Mouse (Mus musculus) liver, embryonic 12.5 days (tissue): ENCODE results near the gene Ntng1. TPM values are rescaled to one million over a fixed set of nuclear protein-coding genes. Genes with fewer than 3 reads are reported as not detected.

ENCODE experiments used
- ATAC-seq: fragments of 200-750 bp; cut with Nextera tagmentation; 2 replicates; pipeline ENCODE4 v1.8.0; 2017; ENCODE audit warnings: moderate number of reproducible peaks, mild to moderate bottlenecking, moderate library complexity
- H3K27ac ChIP-seq: fragments of 300-500 bp; sonication (generic); 2 replicates; pipeline ENCODE4 v1.5.1; 2016; ENCODE audit warnings: mild to moderate bottlenecking
- H3K27me3 ChIP-seq: fragments of 300-500 bp; sonication (generic); replicated peaks from 2 replicates; pipeline ENCODE4 v1.6.1; 2016; ENCODE audit warnings: mild to moderate bottlenecking, moderate library complexity
- H3K36me3 ChIP-seq: fragments of 300-500 bp; sonication (generic); 2 replicates; pipeline ENCODE4 v1.6.1; 2016; ENCODE audit warnings: mild to moderate bottlenecking, moderate library complexity
- H3K4me1 ChIP-seq: fragments of 300-500 bp; sonication (generic); 2 replicates; pipeline ENCODE4 v1.6.1; 2016
- H3K4me2 ChIP-seq: fragments of 300-500 bp; sonication (generic); 2 replicates; pipeline ENCODE4 v1.6.1; 2016; ENCODE audit warnings: mild to moderate bottlenecking, moderate library complexity
- H3K4me3 ChIP-seq: fragments of 300-500 bp; sonication (generic); 2 replicates; pipeline ENCODE4 v1.5.1; 2016; ENCODE audit warnings: mild to moderate bottlenecking, moderate library complexity
- H3K9ac ChIP-seq: fragments of 300-500 bp; sonication (generic); 2 replicates; pipeline ENCODE4 v1.6.1; 2016; ENCODE audit warnings: mild to moderate bottlenecking, moderate library complexity
- H3K9me3 ChIP-seq: fragments of 300-500 bp; sonication (generic); replicated peaks from 2 replicates; pipeline ENCODE4 v1.6.1; 2016; ENCODE audit warnings: mild to moderate bottlenecking, moderate library complexity
- WGBS: fragments of 180-500 bp; shearing (Covaris S2); methylation state at CpG from one replicate; pipeline ENCODE4 v1.1.7; 2016; ENCODE audit not compliant: insufficient replicate concordance; 5-methylcytosine and 5-hydroxymethylcytosine counted together
- polyA plus RNA-seq: library from polyadenylated mRNA; unstranded; fragments of >200 nt; fragmentation: Nextera tagmentation; extraction: Ambion mirVana; gene quantifications from 2 replicates; pipeline ENCODE4 v1.2.1, GENCODE M21; 2016

The Ntng1 gene
- polyA plus RNA-seq, 1 experiment from 2014 or later = 0.20 TPM

DNA sequence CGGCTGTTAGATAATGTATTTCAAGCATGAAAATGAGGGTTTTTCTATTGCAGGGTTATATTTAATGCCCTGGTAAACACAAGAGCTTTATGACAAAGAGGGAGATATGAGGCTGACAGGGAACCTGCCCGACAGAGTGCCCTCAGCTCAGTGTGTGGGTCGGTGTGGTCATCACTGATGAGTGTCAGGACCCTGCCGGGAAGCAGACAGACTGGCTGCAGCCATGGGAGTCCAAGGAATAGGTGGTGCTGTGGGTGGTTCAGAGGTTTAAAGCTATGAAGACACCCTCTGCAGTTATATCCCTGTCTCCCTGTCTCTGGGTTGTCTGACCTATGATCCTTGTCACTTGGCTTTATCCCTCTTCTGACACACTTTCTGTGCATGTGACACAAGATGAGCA lies 258.1 kb downstream of the Ntng1 start:
- Histone ChIP-seq H3K27me3 (no peaks in the 10 kb centered on the region), H3K9me3 (no peaks in the 10 kb centered on the region), H3K27ac (no peak overlapping the region), H3K4me2 (no peak overlapping the region), H3K9ac (no peak overlapping the region), H3K36me3 (no peaks in the 10 kb centered on the region), H3K4me1 (no peaks in the 10 kb centered on the region), H3K4me3 (no peak overlapping the region)
- 67% methylated on average over 4 of the region's 4 CpGs for WGBS
- ATAC-seq = no peak

DNA sequence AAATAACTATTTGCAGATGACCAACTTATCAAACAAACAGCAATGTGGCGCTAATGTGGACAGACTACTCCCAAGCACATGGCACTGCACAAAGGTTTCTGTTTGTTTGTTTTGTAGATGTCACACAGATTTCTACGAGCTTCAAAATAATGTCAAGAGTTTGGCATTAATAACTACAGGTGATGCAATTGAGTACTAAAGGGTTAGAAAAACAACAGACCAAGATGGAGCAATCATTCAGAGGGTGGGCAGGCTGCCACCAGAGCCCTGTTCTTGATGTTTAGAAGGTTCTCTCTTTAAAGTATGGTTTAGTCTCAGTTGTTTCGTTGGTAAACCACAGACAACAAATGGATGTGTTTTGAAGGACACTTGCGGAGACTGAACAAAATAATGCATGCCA lies 264.8 kb downstream of the Ntng1 start:
- no peak overlapping the region for H3K27ac ChIP-seq
- WGBS = 65% methylated on average over 4 of the region's 4 CpGs
- H3K27me3 ChIP-seq = no peaks in the 10 kb centered on the region
- no peak overlapping the region for H3K9ac ChIP-seq
- no peak for ATAC-seq
- H3K4me2 ChIP-seq = no peak overlapping the region
- no peaks in the 10 kb centered on the region for H3K4me1 ChIP-seq
- no peaks in the 10 kb centered on the region for H3K36me3 ChIP-seq
- H3K9me3 ChIP-seq = no peaks in the 10 kb centered on the region
- no peak overlapping the region for H3K4me3 ChIP-seq

DNA sequence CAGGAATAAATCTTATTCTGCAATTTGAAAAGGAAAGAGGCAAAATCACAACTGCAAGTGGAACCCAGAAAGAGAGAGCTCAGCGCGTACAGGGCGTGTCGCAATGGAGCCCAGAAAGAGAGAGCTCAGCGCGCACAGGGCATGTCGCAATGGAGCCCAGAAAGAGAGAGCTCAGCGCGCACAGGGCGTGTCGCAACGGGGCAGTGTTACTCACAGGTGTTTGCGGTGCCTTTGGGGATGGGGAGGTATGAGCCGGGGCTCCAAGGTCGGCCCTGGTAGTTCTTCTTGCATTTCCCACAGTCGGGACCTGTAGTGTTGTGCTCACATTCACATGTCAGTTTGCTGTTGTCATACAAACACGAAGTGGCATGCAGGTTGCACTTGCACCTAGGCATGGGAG lies 271.8 kb downstream of the Ntng1 start:
- Histone ChIP-seq H3K4me2 (no peak overlapping the region), H3K36me3 (no peaks in the 10 kb centered on the region), H3K4me1 (no peaks in the 10 kb centered on the region), H3K27ac (no peak overlapping the region), H3K4me3 (no peak overlapping the region), H3K9me3 (no peaks in the 10 kb centered on the region), H3K27me3 (no peaks in the 10 kb centered on the region), H3K9ac (no peak overlapping the region)
- ATAC-seq = no peak
- 74% methylated on average over 17 of the region's 17 CpGs for WGBS

DNA sequence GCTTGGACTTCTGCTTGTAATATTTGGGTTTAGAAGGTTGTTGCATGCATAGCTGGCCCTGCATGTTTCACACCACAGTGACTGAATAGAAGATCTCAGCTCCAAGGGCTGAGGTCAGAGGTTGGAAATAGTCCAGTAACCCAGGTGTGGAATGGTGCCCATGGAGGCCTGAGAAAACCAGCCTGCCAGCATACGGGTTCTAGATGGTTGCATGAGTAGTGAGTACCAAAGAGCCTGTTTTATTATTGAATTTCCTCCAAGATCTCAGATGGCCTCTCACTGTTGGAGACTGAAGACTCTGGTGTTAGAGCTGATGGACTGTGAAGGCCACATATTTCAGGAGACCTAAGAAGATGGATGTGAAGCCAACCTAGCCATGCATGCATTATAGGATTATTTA lies 285.5 kb downstream of the Ntng1 start:
- Histone ChIP-seq H3K27ac (no peak overlapping the region), H3K9ac (no peak overlapping the region), H3K4me3 (no peak overlapping the region), H3K36me3 (no peaks in the 10 kb centered on the region), H3K9me3 (no peaks in the 10 kb centered on the region), H3K27me3 (no peaks in the 10 kb centered on the region), H3K4me2 (no peak overlapping the region), H3K4me1 (no peaks in the 10 kb centered on the region)
- 76% methylated on average over 1 of the region's 1 CpGs for WGBS
- no peak for ATAC-seq

DNA sequence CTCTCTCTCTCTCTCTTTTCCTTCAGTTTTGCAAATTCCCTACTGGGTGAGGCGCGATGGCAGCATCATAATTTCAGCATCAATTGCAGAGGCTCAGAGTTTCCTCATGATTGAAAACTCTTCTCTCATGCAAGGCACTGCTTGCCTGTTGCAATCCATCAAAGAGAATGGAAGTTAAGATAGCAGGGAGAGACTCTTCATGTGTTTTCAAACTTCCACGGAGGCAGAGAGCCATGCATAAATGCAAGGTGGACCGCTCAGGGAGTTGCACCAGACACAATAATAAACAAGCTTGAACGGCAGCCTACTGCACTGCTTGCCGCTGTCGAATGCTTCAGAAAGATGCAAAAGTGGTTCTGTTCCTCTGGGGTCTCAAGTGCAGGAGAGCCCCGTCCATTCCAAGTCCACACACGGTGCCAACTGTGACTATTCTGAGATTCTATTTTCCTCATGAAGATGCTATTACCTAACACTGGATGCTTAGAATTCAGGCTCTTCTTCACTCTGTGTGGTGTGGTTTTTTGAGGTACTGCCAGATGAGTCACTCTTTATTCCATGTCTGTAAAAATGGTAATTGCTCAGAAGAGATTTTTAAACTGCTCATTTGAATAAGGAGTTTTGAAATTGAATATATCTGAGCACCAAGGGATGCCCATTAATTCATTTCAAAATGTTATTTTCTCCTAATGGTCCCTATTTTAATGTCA lies 289.2 kb downstream of the Ntng1 start:
- 67% methylated on average over 9 of the region's 9 CpGs for WGBS

DNA sequence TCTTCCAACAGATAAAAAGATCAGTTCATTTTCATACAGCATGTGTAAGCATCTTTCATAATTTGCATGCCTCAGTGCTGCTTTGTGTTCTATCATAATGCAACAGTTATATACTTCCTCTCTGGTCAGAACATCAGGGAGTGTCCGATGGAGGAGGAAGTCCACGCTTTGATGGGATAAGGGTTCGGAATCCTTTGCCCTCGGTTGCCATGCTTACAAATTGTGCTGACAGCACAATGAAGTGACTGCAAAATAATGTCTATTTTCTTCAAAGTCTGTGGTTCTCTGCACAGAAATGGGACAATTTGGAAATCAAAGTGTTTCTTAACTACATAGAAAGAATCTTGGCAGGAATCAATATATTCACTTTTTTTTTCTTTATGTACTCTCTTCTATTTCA lies 297.2 kb downstream of the Ntng1 start:
- no peaks in the 10 kb centered on the region for H3K4me1 ChIP-seq
- no peak for ATAC-seq
- no peak overlapping the region for H3K9ac ChIP-seq
- H3K27me3 ChIP-seq = no peaks in the 10 kb centered on the region
- H3K4me2 ChIP-seq = no peak overlapping the region
- no peak overlapping the region for H3K4me3 ChIP-seq
- H3K27ac ChIP-seq = no peak overlapping the region
- H3K36me3 ChIP-seq = no peaks in the 10 kb centered on the region
- H3K9me3 ChIP-seq = no peaks in the 10 kb centered on the region
- WGBS = 66% methylated on average over 4 of the region's 4 CpGs

More for the DNA sequence above, 289.2 kb downstream of the Ntng1 start:
- ATAC-seq = no peak
- Histone ChIP-seq H3K36me3 (no peaks in the 10 kb centered on the region), H3K4me3 (no peak overlapping the region), H3K27ac (no peak overlapping the region), H3K27me3 (no peaks in the 10 kb centered on the region), H3K9ac (no peak overlapping the region), H3K4me1 (no peaks in the 10 kb centered on the region), H3K9me3 (no peaks in the 10 kb centered on the region), H3K4me2 (no peak overlapping the region)

DNA sequence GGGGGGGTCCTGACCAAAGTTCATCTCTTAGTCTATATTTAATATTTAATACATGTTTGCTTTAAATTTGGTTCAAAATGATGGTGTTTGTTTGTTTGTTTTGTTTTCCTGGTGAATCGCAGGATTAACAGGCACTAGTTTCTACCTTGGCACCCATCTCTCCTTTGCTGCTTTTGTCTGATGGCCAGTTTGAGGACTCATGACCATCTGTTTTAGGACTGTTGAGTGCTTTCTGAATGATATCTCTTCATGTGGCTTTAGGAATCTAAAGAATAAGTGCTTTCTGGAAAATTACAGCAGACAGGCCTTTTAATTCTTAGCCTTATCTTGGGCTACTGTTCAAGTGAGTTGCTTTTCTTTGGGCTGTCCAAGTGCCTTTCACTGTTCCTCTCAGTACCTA lies 318.0 kb downstream of the Ntng1 start:
- Histone ChIP-seq H3K27ac (no peak overlapping the region), H3K27me3 (no peaks in the 10 kb centered on the region), H3K4me2 (no peak overlapping the region), H3K4me1 (no peaks in the 10 kb centered on the region), H3K4me3 (no peak overlapping the region), H3K36me3 (no peaks in the 10 kb centered on the region), H3K9ac (no peak overlapping the region), H3K9me3 (no peaks in the 10 kb centered on the region)
- WGBS = 71% methylated on average over 1 of the region's 1 CpGs
- ATAC-seq = no peak

DNA sequence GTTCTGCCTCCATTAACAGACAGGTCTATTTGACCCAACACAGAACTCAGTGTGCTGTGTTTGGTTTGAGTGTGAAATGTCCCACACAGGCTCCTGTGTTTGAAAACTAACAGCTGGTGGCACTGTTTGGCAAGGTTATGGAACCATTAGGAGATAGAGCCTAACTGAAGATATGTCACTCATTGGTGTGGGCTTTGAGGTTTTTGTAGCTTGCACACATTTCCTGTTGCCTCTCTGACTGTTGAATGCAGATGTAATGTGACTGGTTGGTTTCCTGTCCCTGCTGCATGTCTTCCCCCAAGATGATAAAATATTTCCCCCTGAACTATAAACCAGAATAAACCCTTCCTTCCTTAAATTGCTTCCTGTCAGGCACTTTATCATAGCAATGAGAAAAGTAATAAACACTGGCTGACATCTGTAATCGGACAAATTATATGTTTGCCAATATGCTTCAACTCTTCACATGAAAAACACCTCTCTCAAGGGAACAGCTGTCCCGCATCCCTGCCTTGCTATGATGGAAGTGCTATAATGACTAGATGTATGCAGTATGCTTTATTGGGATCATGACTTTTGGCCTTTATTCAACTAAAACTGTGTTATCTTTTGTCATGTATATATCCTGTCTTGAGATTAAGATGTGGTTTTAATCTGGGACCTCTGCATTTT lies 320.9 kb downstream of the Ntng1 start:
- ATAC-seq = no peak
- WGBS = 56% methylated on average over 2 of the region's 2 CpGs
- no peak overlapping the region for H3K4me2 ChIP-seq
- no peaks in the 10 kb centered on the region for H3K27me3 ChIP-seq
- no peak overlapping the region for H3K27ac ChIP-seq
- no peak overlapping the region for H3K9ac ChIP-seq
- no peak overlapping the region for H3K4me3 ChIP-seq
- H3K36me3 ChIP-seq = no peaks in the 10 kb centered on the region
- no peaks in the 10 kb centered on the region for H3K4me1 ChIP-seq
- H3K9me3 ChIP-seq = no peaks in the 10 kb centered on the region

DNA sequence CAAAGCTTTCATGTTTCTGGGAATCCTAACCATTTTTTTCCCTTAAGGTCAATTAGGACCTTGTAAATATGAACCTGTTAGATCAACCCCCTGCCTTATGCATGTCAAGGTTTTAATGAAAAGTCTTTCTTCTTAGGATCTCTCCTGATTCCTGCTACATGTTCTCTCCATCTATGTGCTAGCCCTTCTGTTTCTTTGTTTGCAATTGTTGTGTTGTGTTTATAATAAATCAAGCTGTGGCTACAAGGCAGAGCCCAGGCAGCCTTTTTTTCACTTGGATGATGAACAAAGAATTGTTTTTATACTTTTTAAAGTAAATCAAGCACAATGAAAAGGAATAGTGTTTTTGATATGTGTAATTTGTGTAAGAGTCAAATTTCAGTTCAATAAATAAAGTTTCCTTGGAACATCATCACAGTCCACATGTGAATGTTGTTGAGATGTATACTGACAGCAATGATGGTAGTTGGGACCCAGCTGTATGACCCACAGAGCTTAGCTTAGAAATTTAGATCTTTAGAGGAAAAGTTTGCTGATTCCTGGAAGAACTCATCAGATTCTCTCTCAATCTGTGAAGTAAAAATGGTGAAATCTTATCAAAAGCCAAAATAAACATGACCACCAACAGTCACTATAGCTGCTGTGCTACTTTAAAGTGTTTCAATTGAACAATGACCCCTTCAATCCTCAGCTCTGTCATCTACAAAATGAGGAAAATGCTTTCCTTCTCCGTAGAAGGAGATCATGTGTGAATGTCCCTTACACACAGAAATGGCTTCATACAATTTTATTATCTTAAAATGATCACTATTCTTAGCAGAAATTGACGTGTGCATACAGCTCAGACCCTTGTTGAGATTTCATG lies 324.8 kb downstream of the Ntng1 start:
- no peak overlapping the region for H3K4me3 ChIP-seq
- H3K9ac ChIP-seq = no peak overlapping the region
- H3K27me3 ChIP-seq = no peaks in the 10 kb centered on the region
- no peaks in the 10 kb centered on the region for H3K36me3 ChIP-seq
- H3K27ac ChIP-seq = no peak overlapping the region
- no peaks in the 10 kb centered on the region for H3K4me1 ChIP-seq
- no peak overlapping the region for H3K4me2 ChIP-seq
- 60% methylated on average over 2 of the region's 2 CpGs for WGBS
- no peaks in the 10 kb centered on the region for H3K9me3 ChIP-seq
- no peak for ATAC-seq

DNA sequence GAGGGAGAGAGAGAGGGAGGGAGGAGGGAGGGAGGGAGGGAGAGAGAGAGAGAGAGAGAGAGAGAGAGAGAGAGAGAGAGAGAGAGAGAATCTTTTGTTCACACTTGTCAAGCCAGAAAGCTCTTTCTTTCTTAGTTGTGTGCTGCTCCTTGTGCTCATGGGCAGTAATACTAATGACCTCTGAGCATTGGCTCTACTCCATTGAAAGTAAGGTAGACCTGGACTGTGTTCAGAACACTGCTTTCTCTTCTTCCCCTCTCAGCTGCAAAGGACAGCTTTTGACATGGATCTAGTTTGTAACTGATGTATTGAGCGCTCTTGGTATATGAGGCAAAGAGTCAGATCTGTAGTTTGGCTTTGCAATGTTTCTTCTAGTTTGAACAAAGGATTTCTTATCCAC lies 334.7 kb downstream of the Ntng1 start:
- WGBS = 68% methylated on average over 1 of the region's 1 CpGs
- ATAC-seq = no peak

DNA sequence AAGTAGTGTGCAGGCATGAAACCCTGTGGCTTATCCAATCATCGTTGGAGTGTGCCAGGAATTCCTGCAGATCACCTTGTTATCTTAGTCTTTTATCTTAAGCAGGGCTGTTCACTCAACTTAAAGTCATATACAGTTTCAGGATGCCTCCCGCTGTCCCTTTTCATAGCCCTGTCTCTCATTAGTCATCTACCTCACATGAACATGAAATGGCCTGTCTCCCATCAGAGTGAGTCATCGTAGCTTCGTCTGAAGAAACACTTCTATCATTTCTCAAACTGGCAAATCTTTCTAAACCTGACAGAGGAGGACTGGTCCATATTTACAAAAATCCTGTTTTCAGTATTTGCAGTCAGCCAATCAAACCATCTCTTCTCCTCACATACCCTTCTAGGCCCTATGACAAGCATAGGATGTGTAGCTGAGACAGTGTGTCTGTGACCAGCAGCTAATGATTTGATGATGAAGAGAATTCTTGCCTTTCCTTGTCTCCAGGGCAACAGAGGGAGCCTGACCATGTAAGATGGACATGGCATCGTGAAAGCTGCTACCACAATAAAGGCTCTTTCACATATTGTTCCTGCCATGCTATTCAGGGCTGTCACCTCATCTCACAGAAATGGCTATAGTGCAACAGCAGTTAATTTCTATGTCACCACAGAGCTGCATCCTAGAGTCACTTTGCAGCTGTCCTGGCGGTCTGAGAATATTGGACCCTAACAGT lies 336.4 kb downstream of the Ntng1 start:
- Histone ChIP-seq H3K27ac (no peak overlapping the region), H3K27me3 (no peaks in the 10 kb centered on the region), H3K36me3 (no peaks in the 10 kb centered on the region), H3K9me3 (no peaks in the 10 kb centered on the region), H3K4me1 (no peaks in the 10 kb centered on the region), H3K4me3 (no peak overlapping the region), H3K4me2 (no peak overlapping the region), H3K9ac (no peak overlapping the region)
- 63% methylated on average over 6 of the region's 6 CpGs for WGBS
- no peak for ATAC-seq

More for the DNA sequence above, 334.7 kb downstream of the Ntng1 start:
- no peaks in the 10 kb centered on the region for H3K4me1 ChIP-seq
- no peak overlapping the region for H3K9ac ChIP-seq
- no peaks in the 10 kb centered on the region for H3K36me3 ChIP-seq
- H3K27me3 ChIP-seq = no peaks in the 10 kb centered on the region
- H3K4me3 ChIP-seq = no peak overlapping the region
- H3K9me3 ChIP-seq = no peaks in the 10 kb centered on the region
- no peak overlapping the region for H3K4me2 ChIP-seq
- H3K27ac ChIP-seq = no peak overlapping the region

DNA sequence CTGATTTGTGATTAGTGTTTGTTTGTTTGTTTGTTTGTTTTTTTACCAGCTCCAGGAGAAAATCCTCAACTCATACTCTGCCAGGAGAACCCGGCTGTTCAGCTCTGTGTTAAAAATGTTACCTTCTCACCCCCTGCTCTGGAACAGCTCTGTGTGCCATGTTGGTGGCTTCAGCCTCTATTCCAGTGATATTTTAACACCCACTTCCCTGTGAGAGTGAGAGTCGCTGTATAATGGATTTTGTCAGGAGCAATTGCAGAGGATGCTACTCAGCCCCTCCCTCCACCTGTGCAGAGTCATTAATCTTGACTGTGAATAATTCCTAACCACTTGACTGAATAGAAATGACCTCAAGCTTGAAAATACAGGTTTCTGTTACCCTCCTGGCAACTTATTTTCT lies 339.7 kb downstream of the Ntng1 start:
- Histone ChIP-seq H3K9ac (no peak overlapping the region), H3K9me3 (no peaks in the 10 kb centered on the region), H3K4me2 (no peak overlapping the region), H3K36me3 (no peaks in the 10 kb centered on the region), H3K4me1 (no peaks in the 10 kb centered on the region), H3K4me3 (no peak overlapping the region), H3K27me3 (no peaks in the 10 kb centered on the region), H3K27ac (no peak overlapping the region)
- ATAC-seq = no peak
- 56% methylated on average over 2 of the region's 2 CpGs for WGBS
